Mouse (Mus musculus) thymus, adult 2 months (tissue): ENCODE measurements at regions not wholly inside any gene's neighbourhood (a gene's known extent, or its start where the extent isn't known, plus 50 kb on each side); places are given as distances from the start of the nearest gene placed in this dataset.
A peak's percentile ranks its signal among the peaks of the same experiment; 100 is the strongest.

Experiments used
- DNase-seq: peaks from one replicate; pipeline ENCODE4 v3.0.0; 2021
- H3K27ac ChIP-seq: fragments of 200-500 bp; 2 replicates; pipeline ENCODE4 v1.5.1; 2012; ENCODE audit warnings: low read length, control low read depth; ENCODE audit not compliant: control insufficient read depth, insufficient read depth
- H3K27me3 ChIP-seq: fragments of 200-500 bp; 2 replicates; pipeline ENCODE4 v1.6.1; 2012; ENCODE audit warnings: mild to moderate bottlenecking, low read length, moderate library complexity, mixed read lengths; ENCODE audit not compliant: control insufficient read depth, insufficient read depth
- H3K36me3 ChIP-seq: fragments of 200-500 bp; 2 replicates; pipeline ENCODE4 v1.6.1; 2012; ENCODE audit warnings: mild to moderate bottlenecking, low read length, moderate library complexity; ENCODE audit not compliant: control insufficient read depth, insufficient read depth
- H3K4me1 ChIP-seq: fragments of 200-500 bp; replicated peaks from 2 replicates; pipeline ENCODE4 v1.6.1; 2012; ENCODE audit warnings: low read length; ENCODE audit not compliant: control insufficient read depth, insufficient read depth
- H3K4me3 ChIP-seq: fragments of 200-500 bp; 2 replicates; pipeline ENCODE4 v1.5.1; 2012; ENCODE audit warnings: mild to moderate bottlenecking, low read length, control low read depth, moderate library complexity; ENCODE audit not compliant: control insufficient read depth, insufficient read depth
- CTCF ChIP-seq: fragments of 200-500 bp; IDR thresholded peaks from 2 replicates; pipeline ENCODE4 v1.5.1; 2012; ENCODE audit warnings: mild to moderate bottlenecking, control low read depth, low read length, moderate library complexity, borderline replicate concordance; ENCODE audit not compliant: control insufficient read depth, poor library complexity, insufficient read depth; ENCODE audit errors: extremely low read depth
- POLR2A ChIP-seq: fragments of 200-500 bp; IDR thresholded peaks from 2 replicates; pipeline ENCODE4 v1.6.1; 2012; ENCODE audit warnings: mild to moderate bottlenecking, low read length, control low read depth, moderate library complexity; ENCODE audit not compliant: control insufficient read depth, poor library complexity, insufficient read depth; ENCODE audit errors: extremely low read depth
- WGBS: fragments of 180-500 bp; shearing (Covaris S2); methylation state at CpG from one replicate; pipeline ENCODE4 v1.1.7; 2018; 5-methylcytosine and 5-hydroxymethylcytosine counted together

GRCm38 (mm10) chr2:21908813-21909480 lies 318.4 kb upstream of the Myo3a start:
- DNase-seq = no peak
- H3K4me3 ChIP-seq = no peak overlapping the region
- no peak overlapping the region for H3K27ac ChIP-seq
- no peak for TF ChIP-seq CTCF
- no peak for TF ChIP-seq POLR2A
- no peaks in the 10 kb centered on the region for H3K27me3 ChIP-seq
- WGBS = 65% methylated on average over 7 of the region's 7 CpGs
- H3K4me1 ChIP-seq = no peaks in the 10 kb centered on the region
- H3K36me3 ChIP-seq = no peaks in the 10 kb centered on the region

DNA sequence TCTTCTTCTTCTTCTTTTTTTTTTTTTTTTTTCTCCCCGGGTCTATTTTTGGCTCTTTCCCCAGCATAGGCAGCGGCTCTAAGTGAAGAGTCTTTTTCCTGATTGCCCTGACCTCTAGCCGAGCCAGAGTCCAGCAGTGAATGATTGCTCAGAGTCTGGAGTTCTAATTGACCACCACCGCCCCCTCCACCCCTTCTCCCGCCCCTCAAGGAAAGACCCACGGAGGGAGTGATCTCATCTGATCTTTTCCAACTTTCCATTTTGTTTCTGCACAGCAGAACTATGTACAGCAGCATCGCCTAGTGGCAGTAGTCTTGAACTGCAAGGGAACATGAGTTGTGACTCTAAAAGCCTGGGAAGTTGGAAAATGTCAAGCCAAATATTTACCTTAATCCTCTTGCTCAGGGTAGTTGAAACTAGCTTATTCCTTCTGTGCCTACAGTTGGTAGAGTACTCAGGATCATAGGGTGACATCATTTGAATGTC lies 317.8 kb upstream of the Myo3a start:
- H3K4me3 ChIP-seq = no peak overlapping the region
- H3K4me1 ChIP-seq = no peaks in the 10 kb centered on the region
- 7% methylated on average over 7 of the region's 7 CpGs for WGBS
- no peaks in the 10 kb centered on the region for H3K36me3 ChIP-seq
- no peak overlapping the region for H3K27ac ChIP-seq
- no peaks in the 10 kb centered on the region for H3K27me3 ChIP-seq
- DNase-seq = peak; percentile 23
- TF ChIP-seq CTCF (no peak), POLR2A (no peak)

DNA sequence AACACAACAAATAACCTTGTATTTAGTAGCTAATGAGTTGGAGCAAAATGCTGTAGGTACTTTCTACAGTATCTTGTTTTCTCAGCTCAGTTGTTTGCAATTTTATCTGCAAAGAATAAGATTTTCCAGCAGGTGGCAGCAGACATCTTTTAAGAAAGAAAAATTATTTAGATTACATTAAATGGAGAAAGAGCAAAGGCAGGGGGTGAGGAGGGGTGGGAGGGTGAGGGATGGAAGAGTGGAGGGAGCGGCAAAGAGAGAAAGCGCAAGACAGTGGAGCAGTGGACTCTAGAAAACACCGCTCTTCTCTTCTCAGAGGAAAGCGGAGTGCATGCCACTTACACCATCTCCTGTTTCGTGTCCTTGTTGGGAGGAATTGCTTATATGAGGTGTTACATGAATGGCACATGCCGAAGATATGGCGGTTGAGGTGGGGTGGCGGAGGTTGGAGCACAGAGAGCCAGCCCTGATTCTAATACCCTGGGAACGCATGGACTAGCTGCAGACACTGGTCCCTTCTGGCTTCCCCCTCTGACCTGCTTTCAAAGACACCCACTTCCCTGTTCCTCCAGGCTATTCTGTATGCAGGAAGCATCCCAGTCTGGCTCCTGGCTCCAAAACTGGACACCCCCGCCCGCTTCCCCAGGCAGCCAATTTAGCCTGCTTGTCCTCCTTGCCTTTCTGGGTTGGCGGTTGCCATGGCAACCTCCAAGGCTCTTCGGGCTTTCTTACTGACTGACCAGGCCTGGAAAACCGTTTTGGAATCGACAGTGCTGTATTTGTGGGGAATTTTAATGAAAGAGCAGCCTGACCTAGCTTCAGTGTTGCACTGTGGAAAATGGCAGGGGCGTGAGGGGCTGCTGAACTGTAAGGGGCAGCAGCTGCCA lies 309.3 kb upstream of the Myo3a start:
- Histone ChIP-seq H3K4me3 (no peak overlapping the region), H3K27me3 (no peaks in the 10 kb centered on the region), H3K27ac (no peak overlapping the region), H3K36me3 (no peaks in the 10 kb centered on the region), H3K4me1 (no peaks in the 10 kb centered on the region)
- no peak for TF ChIP-seq CTCF
- TF ChIP-seq POLR2A = no peak
- 53% methylated on average over 16 of the region's 16 CpGs for WGBS
- no peak for DNase-seq

GRCm38 (mm10) chr2:21919091-21919490 lies 308.2 kb upstream of the Myo3a start:
- no peaks in the 10 kb centered on the region for H3K27me3 ChIP-seq
- no peak for TF ChIP-seq POLR2A
- no peak for TF ChIP-seq CTCF

GRCm38 (mm10) chr2:21927656-21928055 lies 299.6 kb upstream of the Myo3a start:
- Histone ChIP-seq H3K27ac (no peak overlapping the region), H3K27me3 (no peaks in the 10 kb centered on the region), H3K4me3 (no peak overlapping the region), H3K4me1 (no peaks in the 10 kb centered on the region), H3K36me3 (no peaks in the 10 kb centered on the region)
- 63% methylated on average over 1 of the region's 1 CpGs for WGBS
- no peak for DNase-seq
- TF ChIP-seq POLR2A (no peak), CTCF (no peak)

More at GRCm38 (mm10) chr2:21919091-21919490, 308.2 kb upstream of the Myo3a start:
- H3K27ac ChIP-seq = no peak overlapping the region
- H3K4me1 ChIP-seq = no peaks in the 10 kb centered on the region
- H3K4me3 ChIP-seq = no peak overlapping the region
- no peak for DNase-seq
- H3K36me3 ChIP-seq = no peaks in the 10 kb centered on the region
- 97% methylated on average over 2 of the region's 2 CpGs for WGBS

- Histone ChIP-seq H3K36me3 (no peaks in the 10 kb centered on the region), H3K4me3 (no peak overlapping the region), H3K27ac (no peak overlapping the region), H3K27me3 (no peaks in the 10 kb centered on the region), H3K4me1 (no peaks in the 10 kb centered on the region)
- no peak for TF ChIP-seq CTCF
- no peak for TF ChIP-seq POLR2A
- WGBS = 96% methylated on average over 3 of the region's 3 CpGs
- no peak for DNase-seq
Observed at GRCm38 (mm10) chr2:21939993-21940392, 287.3 kb upstream of the Myo3a start.
